Mouse (Mus musculus) liver, adult (tissue): ENCODE measurements around the gene B4galt5.

Source experiments
- GATA4 ChIP-seq: IDR thresholded peaks from 2 replicates; pipeline ENCODE4 v1.6.1; 2014; ENCODE audit warnings: mild to moderate bottlenecking, low read length; ENCODE audit not compliant: insufficient replicate concordance

Gene B4galt5

GRCm38 (mm10) chr2:167345508-167346164 lies 3.3 kb downstream of the B4galt5 start:
- no peak for TF ChIP-seq GATA4

GRCm38 (mm10) chr2:167344871-167345507 lies 4.0 kb downstream of the B4galt5 start:
- no peak for TF ChIP-seq GATA4

GRCm38 (mm10) chr2:167343369-167344140 lies 5.4 kb downstream of the B4galt5 start:
- no peak for TF ChIP-seq GATA4

GRCm38 (mm10) chr2:167342876-167343275 lies 6.1 kb downstream of the B4galt5 start:
- no peak for TF ChIP-seq GATA4

- TF ChIP-seq GATA4 = no peak
Measured at GRCm38 (mm10) chr2:167337580-167337979, 11.4 kb downstream of the B4galt5 start.

- no peak for TF ChIP-seq GATA4
Measured at GRCm38 (mm10) chr2:167337214-167337512, 11.8 kb downstream of the B4galt5 start.

GRCm38 (mm10) chr2:167336384-167337213 lies 12.4 kb downstream of the B4galt5 start:
- TF ChIP-seq GATA4 = peak; percentile 81

- TF ChIP-seq GATA4 = no peak
Measured at GRCm38 (mm10) chr2:167335066-167335465, 13.9 kb downstream of the B4galt5 start.

GRCm38 (mm10) chr2:167334312-167334711 lies 14.7 kb downstream of the B4galt5 start:
- TF ChIP-seq GATA4 = no peak

GRCm38 (mm10) chr2:167333450-167333849 lies 15.5 kb downstream of the B4galt5 start:
- TF ChIP-seq GATA4 = no peak

GRCm38 (mm10) chr2:167332336-167332987 lies 16.5 kb downstream of the B4galt5 start:
- peak; percentile 45; the same call in 1 of the 2 replicates for TF ChIP-seq GATA4

- TF ChIP-seq GATA4 = no peak
Measured at GRCm38 (mm10) chr2:167331432-167331921, 17.5 kb downstream of the B4galt5 start.

- TF ChIP-seq GATA4 = no peak
Measured at GRCm38 (mm10) chr2:167330581-167330980, 18.4 kb downstream of the B4galt5 start.

- no peak for TF ChIP-seq GATA4
Measured at GRCm38 (mm10) chr2:167329478-167330262, 19.3 kb downstream of the B4galt5 start.

GRCm38 (mm10) chr2:167328340-167328739 lies 20.6 kb downstream of the B4galt5 start:
- no peak for TF ChIP-seq GATA4
